Mouse (Mus musculus) liver, adult 2 months (tissue): Measurements from ENCODE around the gene Nbr1.

Experiments
- CTCF ChIP-seq: fragments of 200-500 bp; IDR thresholded peaks from 2 replicates; pipeline ENCODE4 v1.5.1; 2011; ENCODE audit warnings: low read depth, low read length, control low read depth
- POLR2A ChIP-seq: fragments of 200-500 bp; IDR thresholded peaks from 2 replicates; pipeline ENCODE4 v1.6.1; 2011; ENCODE audit warnings: low read length, control low read depth; ENCODE audit not compliant: insufficient read depth; ENCODE audit errors: extremely low read depth

DNA sequence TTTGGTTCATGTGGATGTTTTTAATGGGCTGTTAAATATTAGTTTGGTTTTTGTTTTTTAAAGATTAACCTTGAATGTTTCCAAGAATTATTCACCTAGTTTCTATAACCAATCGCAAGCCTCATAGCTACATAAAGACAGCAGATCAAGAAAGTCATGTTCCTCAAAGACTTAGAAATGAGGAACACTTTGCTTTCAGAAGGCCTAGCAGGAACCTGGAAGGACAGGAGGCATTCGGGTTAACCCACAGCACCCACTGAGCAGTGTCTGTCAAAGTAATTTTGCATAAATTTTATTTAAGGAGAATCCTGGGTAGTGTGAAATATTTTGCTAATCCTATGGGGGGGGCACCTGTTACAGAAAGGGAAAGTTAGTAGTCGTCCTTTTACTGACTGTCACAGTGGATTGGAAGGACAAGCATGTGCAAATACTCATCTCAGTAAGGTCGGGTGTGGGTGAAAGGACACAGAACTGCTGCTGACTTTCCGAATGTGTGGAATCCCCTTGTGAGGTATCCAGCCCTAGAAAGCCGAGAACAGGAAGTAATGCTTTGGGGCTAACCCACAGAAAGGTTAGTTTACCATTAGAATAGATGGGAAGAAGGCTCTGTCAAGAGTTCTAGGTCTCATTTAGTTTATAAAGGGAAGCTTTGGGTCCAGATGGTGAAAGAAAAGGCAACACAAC lies 29.3 kb downstream of the Nbr1 start:
- no peak for TF ChIP-seq CTCF
- no peak for TF ChIP-seq POLR2A
